Mouse (Mus musculus): Measurements from ENCODE around the gene Man2b1.

- TF ChIP-seq GATA1 (IDR thresholded peaks at IDR 0.05; ENCODE audit: borderline replicate concordance, low read length) (no peak), FLI1 (IDR thresholded peaks at IDR 0.05; ENCODE audit: low read length) (no peak)
Observed at GRCm38 (mm10) chr8:85096196-85096595, 13.1 kb downstream of the Man2b1 start.

Data from megakaryocyte, embryonic 14.5 days (primary cell).